Mouse (Mus musculus) heart, embryonic 11.5 days (tissue): ENCODE results near the gene Atoh8. TPM values are rescaled to one million over a fixed set of nuclear protein-coding genes. Genes with fewer than 3 reads are reported as not detected.

Experiments used
- ATAC-seq: fragments of 200-750 bp; cut with Nextera tagmentation; replicated peaks from 2 replicates; pipeline ENCODE4 v1.8.0; 2017; ENCODE audit warnings: moderate library complexity; ENCODE audit not compliant: insufficient number of reproducible peaks, low FRiP score, low TSS enrichment
- H3K27ac ChIP-seq: fragments of 300-500 bp; sonication (generic); 2 replicates; pipeline ENCODE4 v1.5.1; 2014; ENCODE audit warnings: mild to moderate bottlenecking, low read depth, low read length
- H3K27me3 ChIP-seq: fragments of 300-500 bp; sonication (generic); 2 replicates; pipeline ENCODE4 v1.6.1; 2014; ENCODE audit warnings: mild to moderate bottlenecking, low read length, mixed read lengths; ENCODE audit not compliant: control insufficient read depth, insufficient read depth
- H3K36me3 ChIP-seq: fragments of 300-500 bp; sonication (generic); 2 replicates; pipeline ENCODE4 v1.6.1; 2014; ENCODE audit warnings: mild to moderate bottlenecking, low read length, moderate library complexity, mixed read lengths; ENCODE audit not compliant: control insufficient read depth, insufficient read depth
- H3K4me1 ChIP-seq: fragments of 300-500 bp; sonication (generic); 2 replicates; pipeline ENCODE4 v1.6.1; 2014; ENCODE audit warnings: low read length; ENCODE audit not compliant: control insufficient read depth, insufficient read depth
- H3K4me2 ChIP-seq: fragments of 300-500 bp; sonication (generic); 2 replicates; pipeline ENCODE4 v1.6.1; 2014; ENCODE audit warnings: mild to moderate bottlenecking, moderate library complexity
- H3K4me3 ChIP-seq: fragments of 300-500 bp; sonication (generic); 2 replicates; pipeline ENCODE4 v1.5.1; 2014; ENCODE audit warnings: low read depth, low read length
- H3K9ac ChIP-seq: fragments of 300-500 bp; sonication (generic); 2 replicates; pipeline ENCODE4 v1.6.1; 2014; ENCODE audit warnings: mild to moderate bottlenecking, low read depth, low read length, moderate library complexity
- H3K9me3 ChIP-seq: fragments of 300-500 bp; sonication (generic); replicated peaks from 2 replicates; pipeline ENCODE4 v1.6.1; 2016; ENCODE audit warnings: low read length; ENCODE audit not compliant: control insufficient read depth
- WGBS: fragments of 180-500 bp; shearing (Covaris S2); extraction: QIAGEN DNeasy Blood & Tissue Kit; methylation state at CpG from one replicate; pipeline ENCODE4 v1.1.7; 2014; ENCODE audit not compliant: insufficient replicate concordance; 5-methylcytosine and 5-hydroxymethylcytosine counted together
- polyA plus RNA-seq: library from polyadenylated mRNA; unstranded; fragments of >200 nt; fragmentation: Nextera tagmentation; extraction: Ambion mirVana; gene quantifications from 2 replicates; pipeline ENCODE4 v1.2.1, GENCODE M21; 2014

Gene Atoh8
- polyA plus RNA-seq, 1 experiment from 2014 or later = 11.8 TPM

DNA sequence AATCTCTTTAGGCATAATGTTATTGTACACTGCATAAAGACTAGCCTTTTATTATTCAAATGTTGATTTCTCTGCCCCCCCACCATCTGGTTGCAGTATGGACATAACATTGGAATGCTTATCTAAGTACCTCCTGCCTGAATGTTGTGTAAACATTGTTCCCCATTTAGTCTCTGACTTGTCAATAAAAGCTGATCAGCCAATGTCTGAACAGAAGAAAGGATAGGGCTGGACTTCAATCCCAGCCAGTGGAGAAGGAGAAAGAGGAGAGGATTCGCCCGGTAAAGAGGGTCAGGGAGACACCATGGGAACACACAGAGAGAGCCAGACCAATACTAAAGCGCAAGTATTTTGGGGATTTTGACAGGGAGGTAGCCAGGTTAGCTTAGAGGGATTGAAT is 60.0 kb downstream of the Atoh8 start:
- no peak for ATAC-seq
- H3K36me3 ChIP-seq = no peaks in the 10 kb centered on the region
- no peak overlapping the region for H3K27ac ChIP-seq
- no peak overlapping the region for H3K9ac ChIP-seq
- H3K4me2 ChIP-seq = no peak overlapping the region
- WGBS = 53% methylated on average over 3 of the region's 3 CpGs
- no peak overlapping the region for H3K4me3 ChIP-seq
- H3K9me3 ChIP-seq = no peaks in the 10 kb centered on the region
- H3K4me1 ChIP-seq = peaks cover 14% of the 10 kb centered on the region
- H3K27me3 ChIP-seq = no peaks in the 10 kb centered on the region

DNA sequence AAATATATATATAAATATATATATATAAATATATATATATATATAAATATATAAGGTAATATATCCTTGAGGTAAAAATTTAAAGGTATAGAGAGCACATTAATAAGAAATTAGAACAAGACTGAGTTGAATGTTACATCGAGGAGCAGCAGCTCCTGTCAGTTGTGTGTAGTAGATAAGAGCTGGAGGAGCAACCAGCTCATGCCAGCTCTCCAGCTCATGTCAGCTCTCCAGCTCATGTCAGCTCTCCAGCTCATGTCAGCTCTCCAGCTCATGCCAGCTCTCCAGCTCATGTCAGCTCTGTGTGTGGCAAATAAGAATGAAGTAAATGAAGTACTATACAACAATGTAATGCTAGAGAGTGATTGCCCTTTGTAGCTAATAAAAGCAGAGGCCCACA is 62.0 kb downstream of the Atoh8 start:
- Histone ChIP-seq H3K4me2 (no peak overlapping the region), H3K27me3 (no peaks in the 10 kb centered on the region), H3K4me1 (no peaks in the 10 kb centered on the region), H3K27ac (no peak overlapping the region), H3K9ac (no peak overlapping the region), H3K4me3 (no peak overlapping the region), H3K9me3 (no peaks in the 10 kb centered on the region), H3K36me3 (no peaks in the 10 kb centered on the region)
- 42% methylated on average over 1 of the region's 1 CpGs for WGBS
- ATAC-seq = no peak

DNA sequence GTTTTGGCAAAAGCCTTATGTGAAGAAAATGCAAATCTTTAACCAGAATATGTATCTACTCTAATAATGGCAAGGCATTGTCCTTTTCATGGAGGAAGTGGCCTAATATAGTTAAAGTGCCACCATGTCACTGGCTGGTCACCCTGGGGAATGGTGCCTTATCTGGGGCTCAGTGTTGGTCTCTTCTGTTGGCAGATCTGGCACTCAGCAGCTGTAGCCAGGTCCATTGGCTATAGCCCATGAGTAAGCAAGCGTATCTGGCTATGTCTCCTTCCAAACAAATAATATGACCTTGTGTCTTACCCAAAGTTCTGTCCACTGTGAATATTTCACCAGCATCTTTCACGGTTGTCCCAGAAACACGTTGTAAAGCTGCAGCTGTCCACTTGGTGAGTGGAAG is 64.0 kb downstream of the Atoh8 start:
- H3K9ac ChIP-seq = no peak overlapping the region
- H3K4me3 ChIP-seq = no peak overlapping the region
- no peaks in the 10 kb centered on the region for H3K4me1 ChIP-seq
- no peak overlapping the region for H3K4me2 ChIP-seq
- H3K27me3 ChIP-seq = no peaks in the 10 kb centered on the region
- 81% methylated on average over 3 of the region's 3 CpGs for WGBS
- no peak overlapping the region for H3K27ac ChIP-seq
- H3K36me3 ChIP-seq = no peaks in the 10 kb centered on the region
- no peak for ATAC-seq
- H3K9me3 ChIP-seq = no peaks in the 10 kb centered on the region

DNA sequence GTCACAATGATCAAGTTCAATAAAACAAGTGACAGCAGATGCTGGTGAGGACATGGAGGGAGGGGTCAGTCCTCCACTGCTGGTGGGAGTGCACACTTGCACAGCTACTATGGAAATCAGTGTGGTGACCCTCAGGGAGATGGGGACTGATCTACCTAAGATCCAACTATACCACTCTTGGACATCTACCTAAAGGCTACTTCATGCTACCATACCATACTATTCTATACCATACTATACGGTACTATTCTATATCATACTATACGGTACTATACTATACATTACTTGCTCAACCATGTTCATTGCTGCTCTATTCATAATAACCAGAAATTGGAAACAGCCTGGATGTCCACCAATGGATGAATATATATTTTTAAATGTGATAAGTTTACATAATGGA is 69.5 kb downstream of the Atoh8 start:
- H3K4me3 ChIP-seq = no peak overlapping the region
- peaks cover 6% of the 10 kb centered on the region; the same call in 1 of the 2 replicates for H3K4me1 ChIP-seq
- H3K27me3 ChIP-seq = no peaks in the 10 kb centered on the region
- no peak overlapping the region for H3K4me2 ChIP-seq
- H3K36me3 ChIP-seq = no peaks in the 10 kb centered on the region
- H3K9ac ChIP-seq = no peak overlapping the region
- ATAC-seq = no peak
- no peaks in the 10 kb centered on the region for H3K9me3 ChIP-seq
- no peak overlapping the region for H3K27ac ChIP-seq
- WGBS = 41% methylated on average over 2 of the region's 2 CpGs

DNA sequence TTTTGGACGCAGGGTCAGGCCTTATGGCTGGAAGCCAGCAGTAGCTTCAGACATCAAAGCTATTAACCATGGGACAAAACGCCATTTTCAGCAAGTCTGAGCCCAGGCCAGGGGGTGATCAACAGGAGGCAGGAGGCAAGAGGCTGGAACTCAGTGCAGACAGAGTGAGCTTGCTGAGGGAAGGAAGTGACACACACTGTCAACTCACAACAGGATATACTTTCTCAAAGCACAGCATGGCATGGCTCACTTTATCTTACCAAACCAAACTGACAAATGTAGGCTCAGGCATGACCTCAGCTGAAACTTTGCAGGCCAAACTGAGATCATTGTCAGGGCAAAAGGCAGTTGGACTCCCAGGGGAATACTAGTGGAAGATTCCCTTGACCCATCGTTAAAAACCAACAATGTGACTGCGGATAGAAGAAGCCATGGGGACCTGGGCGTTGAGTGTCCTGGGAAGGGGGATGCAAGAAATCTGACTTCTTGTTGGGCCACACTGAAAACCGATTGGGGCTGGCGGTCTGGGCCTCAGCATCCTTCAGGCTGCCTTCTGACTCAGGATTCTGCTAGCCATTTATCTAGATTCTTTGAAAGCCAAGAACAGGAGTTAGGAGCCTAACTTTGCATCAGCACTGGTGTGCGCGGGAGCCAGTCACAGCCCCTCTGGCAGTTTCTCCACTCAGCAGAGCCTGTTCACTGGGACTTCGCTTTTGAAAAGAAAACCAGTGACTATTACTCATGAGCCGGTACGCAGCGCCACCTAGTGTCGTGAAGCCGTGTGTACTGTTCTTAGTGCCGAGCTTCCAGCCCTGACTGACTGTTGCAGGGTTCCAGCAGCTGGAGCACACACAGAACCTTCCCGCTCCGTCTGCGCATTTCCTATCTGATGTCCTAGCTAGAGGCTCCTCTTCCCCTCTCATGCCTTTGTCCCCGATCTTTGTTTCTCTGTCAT is 70.8 kb downstream of the Atoh8 start:
- Histone ChIP-seq H3K27ac (no peak overlapping the region), H3K36me3 (no peaks in the 10 kb centered on the region), H3K9me3 (no peaks in the 10 kb centered on the region), H3K27me3 (no peaks in the 10 kb centered on the region), H3K4me1 (peaks cover 6% of the 10 kb centered on the region; the same call in 1 of the 2 replicates), H3K4me2 (peak overlapping the region; percentile 30; the same call in 1 of the 2 replicates), H3K4me3 (no peak overlapping the region), H3K9ac (no peak overlapping the region)
- peak; percentile 56 for ATAC-seq
- 16% methylated on average over 20 of the region's 20 CpGs for WGBS

DNA sequence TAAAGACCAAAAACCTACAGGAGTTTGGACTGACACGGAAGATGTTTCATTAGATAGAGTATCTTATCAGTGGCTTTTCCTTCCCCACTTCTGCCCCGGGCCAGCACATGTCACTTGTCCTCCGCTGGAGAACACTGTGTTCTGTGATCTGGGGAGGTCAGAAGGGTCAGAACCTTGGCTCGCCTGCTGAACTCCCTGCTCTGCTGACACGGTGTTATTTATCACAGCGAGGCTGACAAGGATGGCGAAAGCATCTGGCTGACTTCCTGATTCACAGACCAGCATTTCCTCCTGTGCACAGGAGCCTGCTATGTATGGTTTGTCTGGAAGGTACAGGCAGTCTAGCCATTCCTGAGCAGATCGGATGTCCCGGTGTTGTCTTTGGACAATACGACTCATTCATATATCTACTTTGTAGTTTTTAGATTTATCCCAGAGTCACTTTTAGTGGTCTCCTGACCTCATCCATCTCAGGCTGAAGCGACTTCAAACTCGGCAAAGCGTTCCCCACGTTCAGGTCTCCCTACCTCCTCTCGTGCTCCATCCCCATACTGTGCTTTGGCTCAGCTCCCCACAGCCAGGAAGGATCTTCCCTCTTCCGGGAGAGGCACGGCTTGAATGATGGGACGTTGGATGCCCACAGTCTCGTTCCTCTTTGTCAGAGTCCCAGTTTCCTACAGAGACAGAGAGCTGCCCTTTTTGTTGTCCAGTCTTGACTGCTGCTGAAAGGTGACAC is 73.1 kb downstream of the Atoh8 start:
- Histone ChIP-seq H3K4me2 (peak overlapping the region; percentile 32), H3K9ac (no peak overlapping the region; the same call in 1 of the 2 replicates)
- WGBS = 26% methylated on average over 19 of the region's 19 CpGs

DNA sequence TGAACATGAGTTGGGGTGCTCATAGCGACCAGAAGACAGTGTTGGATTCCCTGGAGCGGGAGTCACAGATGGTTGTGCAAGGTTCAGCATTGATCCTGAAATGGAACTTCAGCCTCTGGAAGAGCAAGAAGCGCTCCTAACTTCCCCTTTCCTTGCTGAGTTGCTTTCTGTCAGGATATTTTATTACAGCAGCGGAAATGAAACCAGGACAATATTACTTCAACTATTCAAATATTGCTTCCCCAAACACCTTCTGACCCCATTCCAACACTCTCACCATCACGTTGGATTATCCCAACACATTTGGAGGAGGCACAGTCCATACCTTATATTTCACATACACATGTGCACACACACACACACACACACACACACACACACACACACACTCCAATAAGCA is 73.6 kb downstream of the Atoh8 start:
- Histone ChIP-seq H3K4me2 (peak overlapping the region; percentile 32; the same call in 1 of the 2 replicates), H3K27me3 (no peaks in the 10 kb centered on the region), H3K36me3 (no peaks in the 10 kb centered on the region), H3K9me3 (no peaks in the 10 kb centered on the region), H3K9ac (no peak overlapping the region), H3K4me1 (peaks cover 6% of the 10 kb centered on the region; the same call in 1 of the 2 replicates), H3K27ac (no peak overlapping the region), H3K4me3 (no peak overlapping the region)
- 75% methylated on average over 5 of the region's 5 CpGs for WGBS
- ATAC-seq = no peak

More for the DNA sequence above, 73.1 kb downstream of the Atoh8 start:
- Histone ChIP-seq H3K27ac (no peak overlapping the region), H3K4me1 (peaks cover 6% of the 10 kb centered on the region; the same call in 1 of the 2 replicates), H3K36me3 (no peaks in the 10 kb centered on the region), H3K9me3 (no peaks in the 10 kb centered on the region), H3K4me3 (no peak overlapping the region), H3K27me3 (no peaks in the 10 kb centered on the region)
- ATAC-seq = no peak

DNA sequence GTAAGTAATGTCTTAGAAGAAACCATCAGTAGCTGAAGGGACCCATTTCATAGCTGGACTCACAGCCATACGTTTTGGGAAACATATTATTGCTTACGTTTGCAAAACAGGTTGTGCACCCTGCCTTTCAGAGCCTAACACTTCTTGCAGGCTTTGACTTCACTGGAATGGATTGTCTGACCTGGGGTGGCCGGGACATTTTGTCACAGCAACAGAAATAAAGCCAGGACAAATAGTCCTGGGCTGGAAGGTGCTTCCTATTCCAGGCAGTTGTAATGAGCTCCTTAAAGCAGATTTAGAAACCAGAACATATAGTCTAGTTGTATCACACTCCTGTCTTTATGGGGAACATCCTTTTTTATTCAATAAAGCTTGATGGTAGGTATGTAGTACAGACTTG is 74.4 kb downstream of the Atoh8 start:
- Histone ChIP-seq H3K36me3 (no peaks in the 10 kb centered on the region), H3K9ac (no peak overlapping the region), H3K27me3 (no peaks in the 10 kb centered on the region), H3K4me2 (no peak overlapping the region), H3K27ac (no peak overlapping the region), H3K9me3 (no peaks in the 10 kb centered on the region), H3K4me1 (peaks cover 6% of the 10 kb centered on the region; the same call in 1 of the 2 replicates), H3K4me3 (no peak overlapping the region)
- no peak for ATAC-seq
- WGBS = 75% methylated on average over 3 of the region's 3 CpGs
